Mouse (Mus musculus): ENCODE data around the gene St3gal6.

St3gal6 gene

DNA sequence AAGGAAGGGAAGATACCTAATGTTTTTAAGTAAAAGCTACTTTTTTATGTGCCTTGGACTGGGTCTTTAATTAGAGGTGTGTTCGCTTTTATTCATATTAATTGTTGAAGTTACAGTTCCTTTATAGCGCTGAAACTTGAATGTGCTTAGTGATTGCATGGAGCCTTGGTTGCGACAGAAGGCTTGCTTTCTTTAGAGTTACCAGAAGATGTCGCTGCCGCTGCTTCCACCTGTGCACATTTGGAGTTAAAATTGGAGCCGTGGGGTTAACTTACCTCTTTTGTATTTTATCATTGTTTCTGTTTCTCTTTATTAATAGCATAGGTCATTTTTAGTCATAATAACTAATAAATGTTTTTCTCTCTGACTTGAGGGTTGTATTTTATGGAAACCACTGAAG, 79.3 kb downstream of the St3gal6 start:
- no peak for DNase-seq (ENCODE audit: extremely low spot score, low read depth, low spot score)

DNA sequence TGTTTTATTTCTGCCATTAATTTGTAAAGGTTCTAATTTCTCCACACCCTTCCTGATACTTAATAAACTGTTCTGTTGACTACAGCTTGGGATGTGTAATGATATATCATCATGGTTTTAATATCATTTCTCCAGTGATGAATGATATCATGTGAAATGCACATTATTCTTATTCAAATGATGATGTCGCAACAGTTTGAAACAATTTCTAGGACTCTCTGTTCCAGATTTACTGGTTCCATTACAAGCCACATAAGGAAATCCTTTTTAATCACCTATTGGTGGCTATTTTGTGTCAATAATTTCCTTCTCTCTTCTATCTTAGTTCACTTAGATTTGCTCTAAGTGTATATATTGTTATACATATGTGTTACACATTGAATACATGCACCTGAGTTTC, 91.7 kb downstream of the St3gal6 start:
- DNase-seq (ENCODE audit: extremely low spot score, low read depth, low spot score): no peak

DNA sequence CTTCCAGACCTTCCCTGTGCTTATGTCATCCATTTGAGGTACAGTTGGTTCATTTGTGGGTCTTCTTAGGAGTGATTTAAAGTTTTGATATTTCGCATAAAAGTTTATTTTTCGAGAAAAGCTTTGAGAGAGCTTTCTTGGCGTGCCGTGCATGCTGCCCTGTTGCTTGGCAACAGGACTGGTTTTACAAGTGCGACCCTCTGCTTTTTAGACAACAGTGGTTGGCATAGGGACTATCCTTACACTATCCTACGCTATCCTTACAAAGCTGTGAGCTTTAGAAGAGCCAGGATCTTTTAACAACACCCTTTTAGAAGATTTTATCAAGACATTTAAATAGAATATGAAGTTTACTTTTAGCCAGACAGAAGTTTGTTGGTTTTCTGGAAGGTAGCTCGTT, 93.8 kb downstream of the St3gal6 start:
- DNase-seq (ENCODE audit: extremely low spot score, low read depth, low spot score): no peak

DNA sequence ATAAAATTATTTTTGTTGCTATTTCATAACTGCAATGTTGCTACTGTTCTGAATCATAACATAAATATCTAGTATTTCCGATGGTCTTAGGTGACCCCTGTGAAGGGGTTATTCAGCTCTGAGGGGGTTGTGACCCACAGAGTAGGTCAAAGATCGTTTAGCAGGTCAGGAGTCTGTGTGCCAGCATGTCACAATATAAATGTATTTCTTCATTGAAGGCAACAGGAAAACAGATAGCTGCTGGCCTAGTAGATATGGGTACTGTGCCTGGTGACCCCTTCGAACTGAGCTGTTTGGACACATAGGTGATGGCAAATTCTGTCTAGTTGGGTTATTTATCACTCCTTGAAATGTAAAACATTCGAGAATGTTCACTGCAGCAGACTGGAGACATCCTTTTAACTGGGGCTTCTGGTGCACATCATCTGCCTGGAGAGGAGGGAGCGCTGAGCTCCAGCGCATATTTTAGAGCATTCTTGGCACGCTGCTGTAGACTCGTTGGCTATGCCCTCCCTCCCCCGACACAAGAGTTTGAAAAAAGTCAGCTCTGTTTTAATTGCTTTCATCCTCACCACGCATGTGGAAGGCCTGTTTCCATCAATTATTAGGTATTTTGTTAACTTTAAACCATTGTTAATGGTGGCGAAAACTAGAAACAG, 102.2 kb downstream of the St3gal6 start:
- DNase-seq (ENCODE audit: extremely low spot score, low read depth, low spot score): no peak

All from hindlimb bud, embryonic 11.5 days (tissue).